Mouse (Mus musculus): ENCODE results near the gene Zbtb46. TPM values are rescaled to one million over a fixed set of nuclear protein-coding genes. Genes with fewer than 3 reads are reported as not detected.

Zbtb46 gene
- polyA plus RNA-seq, 1 experiment from 2014 or later, result 9.1 TPM

DNA sequence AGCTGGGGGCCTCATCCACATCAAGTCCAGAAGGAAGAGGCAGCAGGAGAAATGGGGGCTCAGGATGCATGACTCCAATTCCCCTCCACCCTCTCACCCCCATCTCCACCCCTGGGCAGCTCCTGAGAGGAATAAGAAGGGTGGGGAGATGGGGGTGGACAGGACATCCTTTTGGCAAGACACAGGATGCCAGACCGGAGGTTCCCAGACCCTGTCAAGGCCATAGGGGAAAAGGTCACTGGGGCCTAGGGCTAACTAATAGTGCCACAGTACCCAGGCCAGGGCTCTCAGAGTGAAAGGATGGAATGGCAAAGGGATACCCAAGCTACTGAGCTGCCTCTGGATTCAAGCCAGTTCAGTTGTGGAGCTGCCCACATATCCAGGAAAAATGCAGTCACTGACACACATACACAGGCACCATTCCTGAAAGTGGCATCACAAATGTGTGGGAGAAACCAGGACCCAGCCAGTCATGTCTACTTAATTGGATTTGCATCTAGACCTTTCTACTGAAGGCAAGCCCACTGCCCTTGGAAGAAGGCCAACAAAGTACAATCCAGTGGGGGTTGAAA is 13.1 kb upstream of the Zbtb46 start:
- Histone ChIP-seq H3K9ac (ENCODE audit: low read length) (no peak overlapping the region), H3K27me3 (replicated peaks; ENCODE audit: control insufficient read depth, insufficient read depth, low read length) (no peaks in the 10 kb centered on the region), H3K4me3 (ENCODE audit: low read depth, low read length) (no peak overlapping the region), H3K27ac (ENCODE audit: low read depth) (no peak overlapping the region), H3K4me1 (replicated peaks; ENCODE audit: control insufficient read depth, insufficient read depth, low read length) (no peaks in the 10 kb centered on the region; the same call in 1 of the 2 replicates), H3K9me3 (ENCODE audit: control insufficient read depth, low read length) (no peaks in the 10 kb centered on the region), H3K36me3 (ENCODE audit: control insufficient read depth, insufficient read depth, low read length) (no peaks in the 10 kb centered on the region), H3K4me2 (ENCODE audit: low read length) (no peak overlapping the region)
- ATAC-seq (replicated peaks; ENCODE audit: low FRiP score, low TSS enrichment, low read depth), result no peak
- DNase-seq (ENCODE audit: low spot score), result no peak
- 77% methylated on average over 1 of the region's 1 CpGs for WGBS

DNA sequence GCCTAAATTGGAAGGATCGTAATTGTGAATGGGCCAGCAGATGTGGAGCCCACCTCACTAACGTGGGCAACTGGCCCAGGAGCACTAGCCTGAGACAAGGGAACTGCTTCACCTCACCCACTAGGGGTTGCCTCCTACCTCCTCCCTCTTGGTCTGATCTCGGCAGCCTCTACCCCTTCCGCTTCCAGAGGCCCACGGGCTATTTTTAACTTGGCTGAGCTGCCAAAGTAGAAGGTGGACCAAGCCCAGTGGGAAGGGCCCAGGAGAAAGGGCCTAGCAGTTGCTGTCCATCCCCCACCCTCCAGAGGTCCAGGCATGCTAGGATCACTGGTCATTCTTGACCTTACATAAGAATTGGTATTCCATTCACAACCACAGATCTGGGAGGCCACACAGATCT is 12.0 kb upstream of the Zbtb46 start:
- Histone ChIP-seq H3K36me3 (ENCODE audit: control insufficient read depth, insufficient read depth, low read length) (no peaks in the 10 kb centered on the region), H3K27me3 (replicated peaks; ENCODE audit: control insufficient read depth, insufficient read depth, low read length) (no peaks in the 10 kb centered on the region), H3K4me3 (ENCODE audit: low read depth, low read length) (no peak overlapping the region), H3K4me1 (replicated peaks; ENCODE audit: control insufficient read depth, insufficient read depth, low read length) (no peaks in the 10 kb centered on the region; the same call in 1 of the 2 replicates), H3K9ac (ENCODE audit: low read length) (no peak overlapping the region), H3K4me2 (ENCODE audit: low read length) (no peak overlapping the region), H3K27ac (ENCODE audit: low read depth) (no peak overlapping the region), H3K9me3 (ENCODE audit: control insufficient read depth, low read length) (no peaks in the 10 kb centered on the region)
- ATAC-seq (replicated peaks; ENCODE audit: low FRiP score, low TSS enrichment, low read depth) (no peak), DNase-seq (ENCODE audit: low spot score) (no peak)
- 60% methylated on average over 5 of the region's 5 CpGs for WGBS

DNA sequence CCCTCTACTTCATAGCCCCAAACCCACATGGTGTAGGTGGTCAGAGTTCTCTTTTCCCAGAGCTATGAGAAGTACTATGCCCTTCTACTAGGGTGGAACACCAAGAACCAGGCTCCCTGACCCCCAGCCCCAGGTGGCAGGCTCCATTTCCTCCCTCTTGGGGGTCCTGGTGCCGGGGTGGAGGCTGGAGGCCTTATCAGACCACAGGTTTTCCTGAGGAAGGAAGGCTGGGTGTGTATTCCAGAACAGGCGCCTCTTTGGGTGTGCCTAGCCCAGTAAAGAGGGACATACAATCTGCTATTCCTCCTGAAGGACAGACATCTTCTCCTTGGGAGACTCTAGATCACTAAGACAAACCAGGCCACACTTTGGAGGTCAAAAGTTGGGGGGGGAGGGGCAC is 11.1 kb upstream of the Zbtb46 start:
- WGBS, result 60% methylated on average over 2 of the region's 2 CpGs
- H3K9me3 ChIP-seq (ENCODE audit: control insufficient read depth, low read length), result no peaks in the 10 kb centered on the region

DNA sequence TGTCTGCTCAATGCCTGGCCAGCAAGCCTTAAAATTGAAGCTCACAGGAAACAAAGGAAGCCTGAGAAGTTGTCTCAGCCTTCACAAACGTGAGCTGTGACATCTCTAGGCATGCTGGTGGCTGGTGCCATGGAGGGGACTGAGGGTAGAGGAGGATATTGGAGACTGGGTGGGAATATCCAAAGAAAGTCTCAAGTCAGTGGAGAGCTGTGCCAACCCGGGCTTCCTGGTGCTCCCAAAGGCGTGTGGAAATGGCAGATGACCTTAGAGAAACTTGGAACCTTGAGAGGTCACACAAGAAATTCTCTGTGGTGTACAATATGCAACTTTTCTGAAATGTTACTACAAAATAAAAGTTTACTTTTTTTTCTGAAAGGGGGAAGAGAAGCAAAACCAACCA is 6.2 kb upstream of the Zbtb46 start:
- H3K27me3 ChIP-seq (replicated peaks; ENCODE audit: control insufficient read depth, insufficient read depth, low read length), result no peaks in the 10 kb centered on the region
- H3K4me2 ChIP-seq (ENCODE audit: low read length), result no peak overlapping the region
- no peak overlapping the region for H3K27ac ChIP-seq (ENCODE audit: low read depth)
- H3K9me3 ChIP-seq (ENCODE audit: control insufficient read depth, low read length), result no peaks in the 10 kb centered on the region
- ATAC-seq (replicated peaks; ENCODE audit: low FRiP score, low TSS enrichment, low read depth) (no peak), DNase-seq (ENCODE audit: low spot score) (no peak)
- no peak overlapping the region for H3K4me3 ChIP-seq (ENCODE audit: low read depth, low read length)
- peaks cover 6% of the 10 kb centered on the region for H3K4me1 ChIP-seq (replicated peaks; ENCODE audit: control insufficient read depth, insufficient read depth, low read length)
- WGBS, result 65% methylated on average over 3 of the region's 3 CpGs
- H3K36me3 ChIP-seq (ENCODE audit: control insufficient read depth, insufficient read depth, low read length), result no peaks in the 10 kb centered on the region
- no peak overlapping the region for H3K9ac ChIP-seq (ENCODE audit: low read length)

More for the DNA sequence above, 11.1 kb upstream of the Zbtb46 start:
- Histone ChIP-seq H3K9ac (ENCODE audit: low read length) (no peak overlapping the region), H3K4me2 (ENCODE audit: low read length) (no peak overlapping the region), H3K27me3 (replicated peaks; ENCODE audit: control insufficient read depth, insufficient read depth, low read length) (no peaks in the 10 kb centered on the region), H3K4me3 (ENCODE audit: low read depth, low read length) (no peak overlapping the region), H3K4me1 (replicated peaks; ENCODE audit: control insufficient read depth, insufficient read depth, low read length) (no peaks in the 10 kb centered on the region; the same call in 1 of the 2 replicates), H3K27ac (ENCODE audit: low read depth) (no peak overlapping the region), H3K36me3 (ENCODE audit: control insufficient read depth, insufficient read depth, low read length) (no peaks in the 10 kb centered on the region)
- DNase-seq (ENCODE audit: low spot score), result no peak
- ATAC-seq (replicated peaks; ENCODE audit: low FRiP score, low TSS enrichment, low read depth), result no peak

DNA sequence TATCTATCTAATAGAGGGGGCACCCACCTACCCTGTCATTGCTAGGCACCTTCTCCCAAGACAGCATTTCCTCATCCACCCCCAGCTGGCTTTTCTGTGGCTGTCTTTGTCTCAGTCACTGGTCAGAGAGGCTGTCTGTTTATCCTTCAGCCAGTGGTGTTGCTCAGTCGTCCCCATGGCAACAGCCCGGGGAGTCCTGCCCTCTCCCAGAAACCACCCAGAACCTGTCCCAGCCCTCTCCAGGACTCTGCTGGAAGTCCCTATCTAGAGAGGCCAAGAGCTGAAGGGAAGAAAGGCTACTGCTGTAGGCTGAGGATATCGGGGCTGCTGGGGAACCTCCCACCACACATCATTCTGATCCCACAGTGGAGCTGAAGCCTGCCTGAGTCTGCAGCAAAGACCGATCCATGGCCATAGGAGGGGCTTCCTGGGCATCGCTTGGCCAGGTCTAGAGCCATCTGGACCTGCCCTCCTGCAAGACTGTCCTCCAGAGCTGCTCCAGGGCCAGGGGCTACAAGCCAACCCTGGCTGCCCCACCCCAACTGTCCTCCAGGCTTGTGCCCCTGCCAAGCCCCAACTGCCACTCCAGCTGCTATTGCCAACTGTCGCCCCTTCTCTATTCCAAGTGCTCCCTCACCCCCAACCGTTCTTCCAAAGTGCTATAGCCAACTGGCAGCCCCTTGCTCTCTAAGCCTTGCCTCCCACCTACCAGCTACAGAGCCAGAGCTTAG is 3.9 kb upstream of the Zbtb46 start:
- H3K4me2 ChIP-seq (ENCODE audit: low read length), result no peak overlapping the region
- H3K9ac ChIP-seq (ENCODE audit: low read length), result no peak overlapping the region
- no peaks in the 10 kb centered on the region for H3K27me3 ChIP-seq (replicated peaks; ENCODE audit: control insufficient read depth, insufficient read depth, low read length)
- no peaks in the 10 kb centered on the region for H3K9me3 ChIP-seq (ENCODE audit: control insufficient read depth, low read length)
- no peak overlapping the region for H3K4me3 ChIP-seq (ENCODE audit: low read depth, low read length)
- WGBS, result 33% methylated on average over 7 of the region's 7 CpGs
- peak; percentile 55 for DNase-seq (ENCODE audit: low spot score)
- H3K27ac ChIP-seq (ENCODE audit: low read depth), result no peak overlapping the region
- H3K4me1 ChIP-seq (replicated peaks; ENCODE audit: control insufficient read depth, insufficient read depth, low read length), result peaks cover 9% of the 10 kb centered on the region
- H3K36me3 ChIP-seq (ENCODE audit: control insufficient read depth, insufficient read depth, low read length), result no peaks in the 10 kb centered on the region
- ATAC-seq (replicated peaks; ENCODE audit: low FRiP score, low TSS enrichment, low read depth), result no peak

DNA sequence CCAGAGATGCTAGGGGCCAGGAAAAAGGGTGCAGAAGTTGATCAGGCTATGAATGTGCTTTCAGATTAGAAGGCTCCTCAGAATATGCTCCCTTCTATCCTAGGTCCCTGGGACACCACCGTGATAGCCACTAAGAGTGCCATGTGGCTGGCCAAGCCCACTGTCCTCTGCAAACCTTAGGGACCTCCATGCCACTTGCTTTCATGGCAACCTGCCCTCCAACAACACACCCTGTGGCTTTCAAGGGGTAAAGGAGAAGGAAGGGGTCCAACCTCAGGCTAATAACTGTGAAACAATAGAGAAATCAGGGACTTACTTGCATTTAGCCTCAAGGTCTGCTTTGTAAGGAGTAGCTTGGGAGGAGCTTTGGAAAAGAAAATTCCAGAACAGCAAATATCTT is 3.4 kb upstream of the Zbtb46 start:
- no peak for ATAC-seq (replicated peaks; ENCODE audit: low FRiP score, low TSS enrichment, low read depth)

DNA sequence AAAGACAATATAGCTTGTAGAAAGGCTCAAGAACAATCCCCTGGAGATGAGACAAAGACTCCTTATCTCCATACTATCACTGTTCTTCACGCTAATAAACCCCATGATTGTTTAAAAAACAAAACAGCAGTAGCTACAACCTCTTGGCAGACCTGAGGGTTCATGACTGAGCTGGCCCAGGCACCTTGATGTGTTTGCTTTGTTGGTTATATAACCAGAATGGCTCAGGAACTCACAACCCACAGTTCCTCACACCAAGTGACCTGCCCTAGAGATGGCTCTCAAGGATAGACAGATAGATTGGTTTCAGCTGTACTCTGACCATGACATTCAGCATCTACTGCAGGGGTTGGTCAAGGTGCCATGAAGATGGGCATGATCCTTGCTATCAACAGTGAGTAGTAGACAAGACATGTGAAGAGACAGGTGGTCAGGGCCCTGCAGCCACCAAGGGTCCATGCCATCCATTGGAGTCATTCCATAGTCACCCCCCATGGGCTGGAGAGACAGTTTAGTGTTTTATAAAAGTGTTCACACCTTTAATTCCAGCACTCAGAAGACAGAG is 2.4 kb upstream of the Zbtb46 start:
- no peak overlapping the region for H3K27ac ChIP-seq (ENCODE audit: low read depth)

More for the DNA sequence above, 3.4 kb upstream of the Zbtb46 start:
- H3K27me3 ChIP-seq (replicated peaks; ENCODE audit: control insufficient read depth, insufficient read depth, low read length), result no peaks in the 10 kb centered on the region; the same call in 1 of the 2 replicates
- no peak for DNase-seq (ENCODE audit: low spot score)
- peaks cover 9% of the 10 kb centered on the region for H3K4me1 ChIP-seq (replicated peaks; ENCODE audit: control insufficient read depth, insufficient read depth, low read length)
- no peak overlapping the region for H3K9ac ChIP-seq (ENCODE audit: low read length)
- H3K27ac ChIP-seq (ENCODE audit: low read depth), result no peak overlapping the region
- no peak overlapping the region for H3K4me2 ChIP-seq (ENCODE audit: low read length)
- no peak overlapping the region for H3K4me3 ChIP-seq (ENCODE audit: low read depth, low read length)
- H3K36me3 ChIP-seq (ENCODE audit: control insufficient read depth, insufficient read depth, low read length), result no peaks in the 10 kb centered on the region
- 89% methylated on average over 1 of the region's 1 CpGs for WGBS
- H3K9me3 ChIP-seq (ENCODE audit: control insufficient read depth, low read length), result no peaks in the 10 kb centered on the region

DNA sequence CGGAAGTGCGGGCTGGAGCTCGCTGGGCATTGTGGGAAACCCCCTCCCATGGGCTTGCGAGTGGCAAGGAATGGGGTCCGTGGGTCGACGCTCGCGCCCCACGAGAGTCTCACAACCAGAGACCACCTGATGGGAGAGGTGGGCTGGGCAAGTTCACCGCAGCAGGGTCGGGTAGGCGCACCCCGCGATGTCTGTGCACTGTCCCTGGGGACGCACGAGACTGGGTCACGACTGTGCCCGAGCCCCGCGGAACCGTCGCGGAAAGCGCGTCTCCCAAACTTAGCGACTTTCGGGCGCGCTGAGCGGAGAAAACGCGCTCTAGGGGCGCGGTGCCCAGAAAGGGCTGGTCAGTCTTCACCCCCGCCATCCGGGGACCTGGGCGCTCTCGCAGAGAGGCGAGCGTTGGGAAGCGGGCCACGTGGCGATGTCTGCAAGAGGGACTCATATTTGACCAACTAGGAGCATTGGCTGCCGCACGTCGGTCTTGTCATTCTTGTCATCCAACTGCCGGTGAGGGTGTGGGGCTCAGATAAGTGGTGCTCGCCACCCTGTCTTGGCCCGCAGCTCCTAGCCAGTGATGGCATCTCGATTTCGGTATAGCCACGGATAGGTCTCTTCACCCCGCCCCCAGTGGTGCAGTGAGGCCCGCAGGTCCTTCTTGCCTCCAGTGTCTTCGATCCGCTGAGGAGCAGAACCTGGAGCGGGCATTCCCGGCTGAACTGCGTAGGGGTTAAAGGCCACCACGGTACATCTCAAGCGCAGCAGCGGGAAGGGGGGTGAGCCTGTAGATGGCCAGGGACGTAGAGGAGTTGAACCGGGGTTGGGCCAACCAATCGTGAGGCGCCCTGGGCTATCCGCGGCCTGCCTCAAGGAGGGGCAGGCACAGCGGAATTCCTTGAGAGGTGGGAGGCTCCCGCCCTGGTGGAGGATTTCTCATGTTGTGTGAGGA is 721 bp upstream of the Zbtb46 start:
- WGBS, result under 1% methylated on average over 71 of the region's 71 CpGs
- ATAC-seq (replicated peaks; ENCODE audit: low FRiP score, low TSS enrichment, low read depth) (peak; percentile 59), DNase-seq (ENCODE audit: low spot score) (peak; percentile 85)
- no peaks in the 10 kb centered on the region for H3K36me3 ChIP-seq (ENCODE audit: control insufficient read depth, insufficient read depth, low read length)
- H3K4me1 ChIP-seq (replicated peaks; ENCODE audit: control insufficient read depth, insufficient read depth, low read length), result peaks cover 11% of the 10 kb centered on the region
- peak overlapping the region; percentile 56 for H3K9ac ChIP-seq (ENCODE audit: low read length)
- H3K27ac ChIP-seq (ENCODE audit: low read depth), result peak overlapping the region; percentile 49; the same call in 1 of the 2 replicates
- peak overlapping the region; percentile 72 for H3K4me3 ChIP-seq (ENCODE audit: low read depth, low read length)
- H3K27me3 ChIP-seq (replicated peaks; ENCODE audit: control insufficient read depth, insufficient read depth, low read length), result no peaks in the 10 kb centered on the region; the same call in 1 of the 2 replicates
- peak overlapping the region; percentile 84 for H3K4me2 ChIP-seq (ENCODE audit: low read length)
- no peaks in the 10 kb centered on the region for H3K9me3 ChIP-seq (ENCODE audit: control insufficient read depth, low read length)

More for the DNA sequence above, 2.4 kb upstream of the Zbtb46 start:
- ATAC-seq (replicated peaks; ENCODE audit: low FRiP score, low TSS enrichment, low read depth), result no peak
- no peak overlapping the region for H3K4me3 ChIP-seq (ENCODE audit: low read depth, low read length)
- H3K4me2 ChIP-seq (ENCODE audit: low read length), result no peak overlapping the region
- H3K4me1 ChIP-seq (replicated peaks; ENCODE audit: control insufficient read depth, insufficient read depth, low read length), result peaks cover 9% of the 10 kb centered on the region
- H3K36me3 ChIP-seq (ENCODE audit: control insufficient read depth, insufficient read depth, low read length), result no peaks in the 10 kb centered on the region
- H3K9ac ChIP-seq (ENCODE audit: low read length), result no peak overlapping the region
- no peaks in the 10 kb centered on the region for H3K9me3 ChIP-seq (ENCODE audit: control insufficient read depth, low read length)
- no peaks in the 10 kb centered on the region; the same call in 1 of the 2 replicates for H3K27me3 ChIP-seq (replicated peaks; ENCODE audit: control insufficient read depth, insufficient read depth, low read length)
- WGBS, result 85% methylated on average over 1 of the region's 1 CpGs
- no peak for DNase-seq (ENCODE audit: low spot score)

Data from intestine, embryonic 14.5 days (tissue).